Mouse (Mus musculus): ENCODE results near the gene Rfk. TPM values are rescaled to one million over a fixed set of nuclear protein-coding genes. Genes with fewer than 3 reads are reported as not detected.

The Rfk gene
- polyA plus RNA-seq, 1 experiment from 2014 or later: 79.8 TPM

DNA sequence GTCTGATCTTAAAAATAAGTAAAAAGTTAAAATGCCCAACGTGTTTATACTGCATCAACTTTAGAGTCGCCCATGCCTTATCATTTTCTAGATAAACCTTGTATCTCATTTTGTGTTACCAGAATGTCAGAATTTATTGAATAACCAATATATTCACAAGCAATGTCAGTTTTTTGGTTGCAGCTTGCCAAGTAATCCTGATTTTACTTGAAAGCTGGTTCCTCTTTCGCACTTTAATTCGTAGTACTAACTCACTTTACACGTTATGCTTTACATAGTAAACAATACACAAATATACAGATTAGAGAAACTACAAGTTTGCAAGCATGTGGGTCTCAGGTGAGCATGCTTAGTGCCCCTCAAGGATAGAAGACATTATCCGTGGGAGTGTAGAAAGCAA, 36.9 kb upstream of the Rfk start:
- H3K4me2 ChIP-seq (replicated peaks): no peak overlapping the region

DNA sequence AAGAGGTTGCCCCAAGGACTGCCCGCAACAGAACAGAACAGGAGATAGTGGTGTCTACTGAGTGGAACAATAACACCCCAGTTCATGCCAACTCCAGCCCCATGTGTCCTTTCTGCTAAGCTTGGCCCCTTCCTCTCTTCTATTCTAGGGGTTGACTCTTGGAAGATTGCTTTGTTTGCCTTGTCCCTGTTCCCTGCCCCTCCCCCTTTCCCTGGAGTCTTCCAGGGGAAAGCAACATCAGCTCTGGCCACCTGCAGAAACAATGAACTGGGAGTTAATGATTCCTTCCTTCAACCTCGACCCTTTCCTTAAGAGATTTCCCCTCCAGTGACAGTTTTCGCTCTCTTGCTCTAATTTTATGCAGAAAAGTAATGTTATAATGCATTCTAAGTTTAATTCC, 36.5 kb upstream of the Rfk start:
- Histone ChIP-seq H3K36me3 (replicated peaks; ENCODE audit: control insufficient read depth, insufficient read depth) (no peaks in the 10 kb centered on the region), H3K4me1 (replicated peaks; ENCODE audit: control insufficient read depth, insufficient read depth, low read length) (no peaks in the 10 kb centered on the region), H3K4me3 (replicated peaks; ENCODE audit: low read length) (no peak overlapping the region), H3K9ac (no peak overlapping the region), H3K27ac (no peak overlapping the region), H3K27me3 (ENCODE audit: control insufficient read depth, insufficient read depth, low read length) (peaks cover 37% of the 10 kb centered on the region), H3K9me3 (ENCODE audit: control insufficient read depth, low read length) (no peaks in the 10 kb centered on the region), H3K4me2 (replicated peaks) (no peak overlapping the region)
- DNase-seq (ENCODE audit: low spot score): no peak
- WGBS: 41% methylated on average over 3 of the region's 3 CpGs
- ATAC-seq (ENCODE audit: low FRiP score): no peak

More for the DNA sequence above, 36.9 kb upstream of the Rfk start:
- H3K9me3 ChIP-seq (ENCODE audit: control insufficient read depth, low read length): no peaks in the 10 kb centered on the region
- no peak for ATAC-seq (ENCODE audit: low FRiP score)
- peaks cover 37% of the 10 kb centered on the region for H3K27me3 ChIP-seq (ENCODE audit: control insufficient read depth, insufficient read depth, low read length)
- H3K9ac ChIP-seq: no peak overlapping the region
- no peaks in the 10 kb centered on the region for H3K4me1 ChIP-seq (replicated peaks; ENCODE audit: control insufficient read depth, insufficient read depth, low read length)
- no peaks in the 10 kb centered on the region for H3K36me3 ChIP-seq (replicated peaks; ENCODE audit: control insufficient read depth, insufficient read depth)
- no peak for DNase-seq (ENCODE audit: low spot score)
- WGBS: 78% methylated on average over 6 of the region's 6 CpGs
- no peak overlapping the region for H3K4me3 ChIP-seq (replicated peaks; ENCODE audit: low read length)
- no peak overlapping the region for H3K27ac ChIP-seq

DNA sequence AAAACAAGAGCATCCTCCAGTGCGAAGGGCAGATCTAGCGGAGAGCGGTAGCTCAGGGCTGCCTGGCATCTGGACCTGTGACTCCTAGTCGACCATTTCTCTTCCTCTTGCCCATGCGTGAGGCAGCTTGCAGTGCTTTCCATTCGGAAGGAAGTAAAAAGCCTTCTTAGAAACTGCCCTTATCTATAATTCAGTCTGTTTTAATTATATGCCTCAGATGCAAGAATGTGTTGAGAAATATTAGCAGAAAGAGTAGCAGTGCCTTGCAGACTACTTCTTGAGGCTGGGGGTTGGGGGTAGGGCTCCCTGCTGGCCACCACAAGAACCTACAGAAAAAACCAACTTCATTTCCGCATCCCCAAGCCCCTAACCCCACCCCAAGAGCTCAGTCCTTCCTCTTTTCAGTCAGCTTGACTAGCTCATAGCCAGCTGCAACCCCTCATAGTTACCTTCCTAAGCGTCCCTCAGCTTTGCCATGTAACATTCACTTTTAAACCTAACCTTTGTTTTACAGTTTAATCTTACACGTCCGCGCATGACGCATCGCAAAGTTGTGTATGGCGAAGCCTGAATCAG, 34.4 kb upstream of the Rfk start:
- no peak for ATAC-seq (ENCODE audit: low FRiP score)
- Histone ChIP-seq H3K27ac (no peak overlapping the region), H3K4me3 (replicated peaks; ENCODE audit: low read length) (no peak overlapping the region), H3K9me3 (ENCODE audit: control insufficient read depth, low read length) (no peaks in the 10 kb centered on the region), H3K36me3 (replicated peaks; ENCODE audit: control insufficient read depth, insufficient read depth) (no peaks in the 10 kb centered on the region), H3K4me1 (replicated peaks; ENCODE audit: control insufficient read depth, insufficient read depth, low read length) (no peaks in the 10 kb centered on the region), H3K9ac (no peak overlapping the region), H3K4me2 (replicated peaks) (no peak overlapping the region), H3K27me3 (ENCODE audit: control insufficient read depth, insufficient read depth, low read length) (peaks cover 35% of the 10 kb centered on the region)
- DNase-seq (ENCODE audit: low spot score): no peak
- 80% methylated on average over 14 of the region's 14 CpGs for WGBS

DNA sequence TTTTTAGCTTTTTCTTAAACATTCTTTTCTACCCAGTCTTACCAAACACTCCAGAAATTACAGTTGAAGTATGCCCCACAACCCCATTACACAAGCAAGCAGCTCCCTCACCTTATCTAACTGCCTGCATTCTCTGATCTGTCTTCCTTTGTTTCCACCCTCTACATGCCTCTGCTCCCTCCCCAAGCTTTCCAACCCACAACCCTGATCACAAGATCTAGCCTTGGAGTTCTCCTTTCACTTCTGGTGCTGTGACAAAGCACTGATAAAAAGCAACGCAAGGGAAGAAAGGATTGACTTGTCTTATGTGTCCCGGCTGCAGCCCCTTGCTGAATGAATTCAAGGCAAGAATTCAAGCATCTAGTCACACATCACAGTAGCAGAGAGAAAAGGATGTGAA, 32.7 kb upstream of the Rfk start:
- Histone ChIP-seq H3K4me2 (replicated peaks) (no peak overlapping the region), H3K4me3 (replicated peaks; ENCODE audit: low read length) (no peak overlapping the region), H3K9me3 (ENCODE audit: control insufficient read depth, low read length) (no peaks in the 10 kb centered on the region), H3K4me1 (replicated peaks; ENCODE audit: control insufficient read depth, insufficient read depth, low read length) (no peaks in the 10 kb centered on the region), H3K27me3 (ENCODE audit: control insufficient read depth, insufficient read depth, low read length) (peaks cover 17% of the 10 kb centered on the region), H3K27ac (no peak overlapping the region), H3K36me3 (replicated peaks; ENCODE audit: control insufficient read depth, insufficient read depth) (no peaks in the 10 kb centered on the region), H3K9ac (no peak overlapping the region)
- ATAC-seq (ENCODE audit: low FRiP score) (no peak), DNase-seq (ENCODE audit: low spot score) (no peak)
- 78% methylated on average over 2 of the region's 2 CpGs for WGBS

- Histone ChIP-seq H3K4me1 (replicated peaks; ENCODE audit: control insufficient read depth, insufficient read depth, low read length) (no peaks in the 10 kb centered on the region), H3K27me3 (ENCODE audit: control insufficient read depth, insufficient read depth, low read length) (no peaks in the 10 kb centered on the region), H3K9ac (no peak overlapping the region), H3K4me3 (replicated peaks; ENCODE audit: low read length) (no peak overlapping the region), H3K27ac (no peak overlapping the region), H3K36me3 (replicated peaks; ENCODE audit: control insufficient read depth, insufficient read depth) (no peaks in the 10 kb centered on the region), H3K4me2 (replicated peaks) (no peak overlapping the region), H3K9me3 (ENCODE audit: control insufficient read depth, low read length) (no peaks in the 10 kb centered on the region)
- ATAC-seq (ENCODE audit: low FRiP score) (no peak), DNase-seq (ENCODE audit: low spot score) (no peak)
- WGBS: 39% methylated on average over 3 of the region's 3 CpGs
Observed at GRCm38 (mm10) chr19:17364741-17365140, 29.1 kb upstream of the Rfk start.

- Histone ChIP-seq H3K9ac (no peak overlapping the region), H3K36me3 (replicated peaks; ENCODE audit: control insufficient read depth, insufficient read depth) (no peaks in the 10 kb centered on the region), H3K27me3 (ENCODE audit: control insufficient read depth, insufficient read depth, low read length) (no peaks in the 10 kb centered on the region), H3K9me3 (ENCODE audit: control insufficient read depth, low read length) (no peaks in the 10 kb centered on the region), H3K27ac (no peak overlapping the region), H3K4me3 (replicated peaks; ENCODE audit: low read length) (no peak overlapping the region), H3K4me1 (replicated peaks; ENCODE audit: control insufficient read depth, insufficient read depth, low read length) (no peaks in the 10 kb centered on the region), H3K4me2 (replicated peaks) (no peak overlapping the region)
- DNase-seq (ENCODE audit: low spot score) (no peak), ATAC-seq (ENCODE audit: low FRiP score) (no peak)
- 94% methylated on average over 8 of the region's 8 CpGs for WGBS
Observed at GRCm38 (mm10) chr19:17366364-17367090, 27.3 kb upstream of the Rfk start.

- no peaks in the 10 kb centered on the region for H3K4me1 ChIP-seq (replicated peaks; ENCODE audit: control insufficient read depth, insufficient read depth, low read length)
- no peak overlapping the region for H3K9ac ChIP-seq
- H3K27me3 ChIP-seq (ENCODE audit: control insufficient read depth, insufficient read depth, low read length): no peaks in the 10 kb centered on the region
- H3K36me3 ChIP-seq (replicated peaks; ENCODE audit: control insufficient read depth, insufficient read depth): no peaks in the 10 kb centered on the region
- H3K4me2 ChIP-seq (replicated peaks): no peak overlapping the region
- no peak for DNase-seq (ENCODE audit: low spot score)
- ATAC-seq (ENCODE audit: low FRiP score): no peak
- 96% methylated on average over 9 of the region's 9 CpGs for WGBS
- H3K9me3 ChIP-seq (ENCODE audit: control insufficient read depth, low read length): no peaks in the 10 kb centered on the region
- H3K4me3 ChIP-seq (replicated peaks; ENCODE audit: low read length): no peak overlapping the region
- H3K27ac ChIP-seq: no peak overlapping the region
Observed at GRCm38 (mm10) chr19:17368557-17368956, 25.3 kb upstream of the Rfk start.

DNA sequence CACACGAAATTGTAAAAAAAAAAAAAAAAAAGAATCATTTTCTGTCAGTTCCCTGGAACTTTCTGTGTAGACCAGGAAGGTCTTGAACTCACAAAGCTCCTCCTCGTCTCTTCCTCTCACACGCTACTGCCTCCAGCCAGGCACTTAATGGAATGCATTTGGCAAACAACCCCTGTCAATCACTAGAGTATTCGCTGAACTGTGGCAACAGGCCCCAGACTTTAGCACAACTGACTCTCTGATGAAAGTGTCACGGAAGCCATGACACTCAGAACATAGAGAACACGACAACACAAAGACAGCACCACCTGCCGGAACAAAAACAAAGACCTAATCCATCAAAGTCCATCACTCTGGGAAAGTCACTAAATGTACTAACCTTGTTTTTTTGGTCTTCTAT, 24.3 kb upstream of the Rfk start:
- H3K9ac ChIP-seq: no peak overlapping the region
- no peaks in the 10 kb centered on the region for H3K27me3 ChIP-seq (ENCODE audit: control insufficient read depth, insufficient read depth, low read length)
- no peak overlapping the region for H3K4me3 ChIP-seq (replicated peaks; ENCODE audit: low read length)
- no peaks in the 10 kb centered on the region for H3K36me3 ChIP-seq (replicated peaks; ENCODE audit: control insufficient read depth, insufficient read depth)
- no peak for DNase-seq (ENCODE audit: low spot score)
- no peak overlapping the region for H3K27ac ChIP-seq
- WGBS: 40% methylated on average over 7 of the region's 7 CpGs
- no peaks in the 10 kb centered on the region for H3K4me1 ChIP-seq (replicated peaks; ENCODE audit: control insufficient read depth, insufficient read depth, low read length)
- no peak for ATAC-seq (ENCODE audit: low FRiP score)
- H3K4me2 ChIP-seq (replicated peaks): no peak overlapping the region
- no peaks in the 10 kb centered on the region for H3K9me3 ChIP-seq (ENCODE audit: control insufficient read depth, low read length)

DNA sequence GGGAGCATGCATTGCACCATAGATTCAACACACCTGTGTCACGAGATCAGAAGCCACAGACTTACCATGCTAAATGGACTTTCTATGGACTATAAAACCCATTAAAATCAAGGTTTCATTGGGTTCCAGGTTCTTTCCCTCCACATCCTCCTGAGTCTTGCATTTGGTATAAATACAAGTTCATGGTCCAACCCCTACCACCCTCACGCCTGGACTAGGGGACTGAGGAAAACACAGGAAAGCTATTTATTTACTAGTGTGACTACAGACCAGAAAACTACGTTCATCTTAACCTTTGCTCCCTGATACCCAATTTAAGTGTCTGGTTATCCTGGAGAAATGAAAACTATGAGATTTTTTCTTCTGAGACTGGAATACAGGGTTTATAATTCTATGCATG, 21.1 kb upstream of the Rfk start, which contains the start of gene Gcnt1:
Gene Gcnt1 (minus strand): TSS at position 144 of the 400 bp plus-strand sequence.
- H3K27ac ChIP-seq: no peak within 1 kb of the TSS
- no peak within 1 kb of the TSS for H3K4me3 ChIP-seq (replicated peaks; ENCODE audit: low read length)
- no peaks in the 10 kb centered on the region for H3K9me3 ChIP-seq (ENCODE audit: control insufficient read depth, low read length)
- H3K27me3 ChIP-seq (ENCODE audit: control insufficient read depth, insufficient read depth, low read length): no peaks in the 10 kb centered on the region
- 94% methylated on average over 3 of the region's 3 CpGs for WGBS
- H3K36me3 ChIP-seq (replicated peaks; ENCODE audit: control insufficient read depth, insufficient read depth): no peaks in the 10 kb centered on the region
- H3K4me1 ChIP-seq (replicated peaks; ENCODE audit: control insufficient read depth, insufficient read depth, low read length): no peaks in the 10 kb centered on the region
- ATAC-seq (ENCODE audit: low FRiP score) (no peak), DNase-seq (ENCODE audit: low spot score) (no peak)
- H3K4me2 ChIP-seq (replicated peaks): no peak within 1 kb of the TSS
- H3K9ac ChIP-seq: no peak within 1 kb of the TSS
